Mouse (Mus musculus): Measurements from ENCODE around the gene Cdc42se1. TPM values are rescaled to one million over a fixed set of nuclear protein-coding genes. Genes with fewer than 3 reads are reported as not detected.

The Cdc42se1 gene
- total RNA-seq, 1 experiment from 2014 or later = 303 TPM

DNA sequence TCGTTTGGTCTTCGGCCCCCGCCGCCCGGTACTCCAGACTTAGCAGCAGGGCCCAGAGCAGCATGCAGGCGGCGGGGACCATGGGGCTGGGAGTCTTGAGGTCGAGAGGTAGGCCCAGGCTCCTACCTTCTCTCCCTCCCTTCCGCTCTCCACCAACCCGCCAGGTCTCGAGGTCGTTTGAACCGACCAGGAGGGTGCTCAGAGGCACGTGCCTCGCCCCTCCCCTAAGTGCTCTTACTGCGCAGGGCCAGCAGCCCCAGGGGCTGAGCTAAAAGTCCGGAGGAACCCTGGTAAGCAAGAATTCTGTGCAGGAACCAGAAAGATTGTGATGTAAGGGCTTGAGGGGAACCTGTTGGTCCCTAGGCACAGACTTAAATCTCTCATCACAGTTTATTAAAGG, 12.4 kb downstream of the Cdc42se1 start:
- no peak for ATAC-seq (ENCODE audit: extremely low read depth, insufficient number of reproducible peaks, low FRiP score, poor library complexity, severe bottlenecking)

- no peak for ATAC-seq (ENCODE audit: extremely low read depth, insufficient number of reproducible peaks, low FRiP score, poor library complexity, severe bottlenecking)
Measured at GRCm38 (mm10) chr3:95241498-95241897, 13.0 kb downstream of the Cdc42se1 start, which contains the start of gene Gm128. Gene Gm128, minus strand, starts transcription at chr3:95241598.

DNA sequence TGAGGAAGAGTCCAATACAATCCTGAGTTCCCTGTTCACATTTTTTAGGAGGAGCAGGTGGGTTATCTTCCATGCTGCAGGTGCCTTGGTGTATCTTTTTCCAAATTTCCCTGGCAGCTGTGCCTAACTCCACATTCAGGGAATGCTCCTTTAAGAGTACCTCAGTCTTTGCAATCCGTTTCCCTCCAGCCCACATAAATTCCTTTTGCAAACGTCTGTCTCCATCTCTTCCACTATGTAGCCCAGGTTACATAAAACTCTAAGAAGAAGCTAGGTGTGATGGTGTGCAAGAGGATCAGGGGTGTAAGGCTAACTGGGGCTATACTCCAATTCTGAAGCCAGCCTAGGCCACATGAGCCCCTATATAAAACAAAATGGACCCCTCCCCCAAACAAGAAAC, 14.6 kb downstream of the Cdc42se1 start:
- ATAC-seq (ENCODE audit: extremely low read depth, insufficient number of reproducible peaks, low FRiP score, poor library complexity, severe bottlenecking) = no peak

GRCm38 (mm10) chr3:95246465-95247231, 18.1 kb downstream of the Cdc42se1 start:
- no peak for ATAC-seq (ENCODE audit: extremely low read depth, insufficient number of reproducible peaks, low FRiP score, poor library complexity, severe bottlenecking)

DNA sequence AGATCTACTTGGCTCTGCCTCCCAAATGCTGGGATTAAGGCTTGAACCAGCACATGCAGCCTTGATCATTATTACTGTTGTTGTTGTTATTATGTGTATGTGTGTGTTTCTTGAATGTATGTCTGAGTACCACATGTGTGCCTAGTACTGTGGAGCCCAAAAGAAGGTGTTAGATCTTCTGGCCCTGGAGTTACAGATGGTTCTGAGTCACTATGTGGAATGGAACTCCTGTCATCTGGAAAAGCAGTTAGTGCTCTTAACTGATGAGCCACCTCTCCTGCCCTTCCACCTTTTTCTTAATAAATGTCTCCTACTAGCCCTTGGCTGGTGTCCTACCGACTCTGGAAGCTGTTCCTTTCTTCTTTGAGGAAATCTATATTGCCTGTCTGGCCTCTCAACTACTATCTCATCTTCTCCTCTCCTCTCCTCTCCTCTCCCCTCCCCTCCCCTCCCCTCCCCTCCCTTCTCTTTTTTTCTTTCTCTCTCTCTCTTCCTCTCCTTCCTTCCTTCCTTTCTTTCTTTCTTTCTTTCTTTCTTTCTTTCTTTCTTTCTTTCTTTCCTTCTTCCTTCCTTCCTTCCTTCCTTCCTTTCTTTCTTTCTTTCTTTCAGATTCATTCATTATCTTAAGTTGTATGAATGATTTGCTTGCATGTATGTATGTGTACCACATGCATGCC, 19.3 kb downstream of the Cdc42se1 start:
- no peak for ATAC-seq (ENCODE audit: extremely low read depth, insufficient number of reproducible peaks, low FRiP score, poor library complexity, severe bottlenecking)

GRCm38 (mm10) chr3:95250361-95250760, 21.8 kb downstream of the Cdc42se1 start:
- ATAC-seq (ENCODE audit: extremely low read depth, insufficient number of reproducible peaks, low FRiP score, poor library complexity, severe bottlenecking) = no peak

DNA sequence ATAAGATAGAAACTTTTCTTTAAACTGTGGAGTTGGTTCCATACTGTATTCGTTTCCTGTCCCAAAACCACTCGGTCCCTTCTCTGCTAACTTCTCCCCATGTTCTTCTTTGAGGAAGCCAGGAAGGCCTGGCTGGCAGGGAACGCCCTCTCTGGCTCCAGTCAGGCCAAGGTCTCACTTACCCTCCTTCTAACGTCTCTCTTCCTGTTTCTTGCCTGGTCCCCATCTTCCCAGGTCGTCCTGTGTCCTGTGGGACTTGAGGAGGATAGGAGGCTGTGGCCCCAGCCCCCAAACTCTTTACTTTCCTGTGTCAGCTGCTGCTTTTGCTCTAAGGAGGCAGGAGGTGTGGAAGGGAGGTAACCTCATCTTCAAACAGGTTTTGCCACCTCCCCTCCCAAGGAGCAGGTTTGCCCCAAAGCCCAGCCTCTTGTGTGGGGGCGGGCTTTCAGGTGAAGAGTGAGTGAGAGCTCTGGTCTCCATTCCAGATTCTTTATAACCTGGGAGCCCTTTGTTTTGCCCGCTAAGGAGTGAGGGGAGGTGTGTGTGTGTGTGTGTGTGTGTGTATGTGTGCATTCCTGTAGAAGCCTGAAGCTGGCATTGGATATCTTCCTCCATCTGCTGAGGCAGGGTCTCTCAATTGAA, 22.4 kb downstream of the Cdc42se1 start, which contains the start of gene Bnipl:
Gene Bnipl, minus strand, starts transcription at position 411 of the 642 bp plus-strand sequence.
- no peak for ATAC-seq (ENCODE audit: extremely low read depth, insufficient number of reproducible peaks, low FRiP score, poor library complexity, severe bottlenecking)

- no peak for ATAC-seq (ENCODE audit: extremely low read depth, insufficient number of reproducible peaks, low FRiP score, poor library complexity, severe bottlenecking)
Measured at GRCm38 (mm10) chr3:95256931-95257330, 28.4 kb downstream of the Cdc42se1 start.

GRCm38 (mm10) chr3:95261975-95262374, 33.4 kb downstream of the Cdc42se1 start:
- no peak for ATAC-seq (ENCODE audit: extremely low read depth, insufficient number of reproducible peaks, low FRiP score, poor library complexity, severe bottlenecking)

DNA sequence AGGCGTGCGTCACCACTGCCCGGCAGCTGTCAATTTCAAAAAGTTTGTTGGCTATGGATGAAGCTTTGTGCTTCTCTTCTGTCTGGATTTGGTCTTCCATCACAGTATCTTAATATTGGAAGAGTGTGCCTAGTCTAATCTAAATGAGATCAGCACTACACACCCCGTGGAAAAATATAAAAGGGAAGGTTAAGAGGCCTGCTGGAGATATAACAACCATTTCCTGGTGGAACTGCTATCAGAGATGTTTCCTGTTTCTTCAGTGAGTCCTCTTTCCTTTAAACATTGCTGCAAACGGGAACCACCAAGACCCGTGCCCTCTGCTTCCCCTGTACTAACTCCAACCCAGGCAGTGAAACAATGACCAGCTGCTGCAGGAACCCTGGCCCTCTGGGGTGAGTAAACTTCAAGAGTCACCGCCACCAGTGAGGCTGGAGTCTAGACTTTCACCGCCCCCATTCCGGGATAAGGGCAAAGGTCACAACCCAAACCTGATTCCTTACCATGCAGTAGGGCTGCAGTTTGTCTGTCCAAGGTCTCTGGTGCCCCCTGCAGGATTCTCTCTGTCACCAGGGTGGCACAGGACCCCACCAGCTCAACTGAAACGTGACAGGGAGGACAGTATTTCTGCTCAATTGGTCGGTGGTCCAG, 34.7 kb downstream of the Cdc42se1 start:
- peak; percentile 79 for ATAC-seq (ENCODE audit: extremely low read depth, insufficient number of reproducible peaks, low FRiP score, poor library complexity, severe bottlenecking)

DNA sequence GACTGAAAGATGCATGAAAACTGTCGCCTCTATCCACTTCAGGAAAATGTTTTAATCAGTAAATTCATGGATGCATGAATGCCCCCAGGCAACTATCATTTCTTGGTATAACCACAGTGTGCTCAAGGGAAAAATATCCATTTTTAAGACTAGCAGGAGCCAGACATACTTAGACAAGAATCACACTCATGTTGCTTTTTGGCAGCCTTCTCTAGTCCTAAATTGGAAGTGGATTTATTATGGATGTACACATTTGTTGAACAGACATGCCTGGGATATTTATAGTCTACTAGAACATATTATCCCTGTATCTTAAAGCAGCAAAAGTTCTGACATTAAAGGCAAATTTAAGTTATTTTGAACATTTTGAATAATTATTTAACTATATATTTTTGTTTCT, 36.2 kb downstream of the Cdc42se1 start:
- no peak for ATAC-seq (ENCODE audit: extremely low read depth, insufficient number of reproducible peaks, low FRiP score, poor library complexity, severe bottlenecking)

DNA sequence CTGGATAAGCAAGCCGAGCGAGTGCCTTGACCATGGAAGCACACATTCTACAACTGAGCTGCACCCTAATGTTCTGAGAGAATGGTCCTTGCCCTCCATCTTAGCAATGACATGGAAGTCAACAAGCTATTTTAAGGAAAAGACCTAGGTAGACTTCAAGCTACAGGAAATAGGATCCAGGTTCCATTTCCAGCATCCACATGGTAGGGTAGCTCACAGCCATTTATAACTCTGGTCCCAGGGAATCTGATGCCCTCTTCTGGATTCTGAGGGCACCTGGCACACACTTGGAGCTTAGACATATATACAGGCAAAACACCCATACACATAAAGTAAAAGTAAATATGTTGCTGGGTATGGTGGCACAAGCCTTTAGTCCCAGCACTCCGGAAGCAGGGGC, 37.5 kb downstream of the Cdc42se1 start:
- ATAC-seq (ENCODE audit: extremely low read depth, insufficient number of reproducible peaks, low FRiP score, poor library complexity, severe bottlenecking) = no peak

GRCm38 (mm10) chr3:95267855-95268254, 39.3 kb downstream of the Cdc42se1 start:
- ATAC-seq (ENCODE audit: extremely low read depth, insufficient number of reproducible peaks, low FRiP score, poor library complexity, severe bottlenecking) = no peak

DNA sequence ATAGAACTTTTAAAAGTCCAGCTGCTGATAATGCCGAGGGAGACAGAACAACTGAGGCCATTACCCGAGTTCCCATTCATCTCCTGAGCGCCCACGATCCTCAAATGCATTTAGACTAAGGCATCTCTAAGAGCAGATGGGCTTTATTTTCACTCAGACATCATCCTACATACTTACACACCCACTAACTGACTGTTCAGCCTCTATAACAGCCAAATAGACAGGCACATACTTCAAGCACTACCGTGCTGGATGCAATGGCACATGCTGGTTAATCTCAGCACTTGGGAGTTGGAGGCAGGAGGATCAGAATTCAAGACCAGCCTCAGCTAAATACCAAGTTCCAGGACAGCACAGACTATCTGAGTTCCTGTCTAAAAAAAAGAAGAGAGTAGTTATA, 41.3 kb downstream of the Cdc42se1 start:
- ATAC-seq (ENCODE audit: extremely low read depth, insufficient number of reproducible peaks, low FRiP score, poor library complexity, severe bottlenecking) = no peak

DNA sequence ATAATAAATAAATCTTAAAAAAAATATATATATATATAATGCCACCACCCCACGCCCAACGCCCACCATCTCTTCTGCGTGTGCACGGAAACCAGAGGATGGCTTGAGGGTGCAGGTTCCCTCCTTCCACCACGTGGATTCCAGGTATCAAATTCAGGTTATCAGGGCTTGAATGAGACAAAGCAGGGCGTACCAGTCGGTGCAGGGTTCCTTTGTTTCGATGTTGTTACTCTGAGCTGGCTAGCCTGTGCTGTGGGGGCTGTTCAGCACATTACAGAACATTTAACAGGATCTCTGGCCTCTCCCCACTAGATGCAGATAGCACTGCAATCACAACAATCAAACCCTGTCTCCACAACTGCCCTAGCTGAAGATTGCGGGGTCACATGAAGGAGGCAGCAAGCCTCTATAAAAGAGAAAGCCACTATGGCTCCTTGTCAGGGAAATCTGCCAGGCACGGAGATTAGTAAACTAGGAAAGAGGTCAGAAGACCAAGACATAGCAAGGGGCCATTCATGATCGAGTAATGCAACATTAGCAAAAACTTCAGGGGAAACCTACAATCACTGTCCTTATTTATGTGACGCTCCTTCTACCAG, 42.3 kb downstream of the Cdc42se1 start:
- ATAC-seq (ENCODE audit: extremely low read depth, insufficient number of reproducible peaks, low FRiP score, poor library complexity, severe bottlenecking) = no peak

- ATAC-seq (ENCODE audit: extremely low read depth, insufficient number of reproducible peaks, low FRiP score, poor library complexity, severe bottlenecking) = no peak
Measured at GRCm38 (mm10) chr3:95273471-95273870, 44.9 kb downstream of the Cdc42se1 start.

GRCm38 (mm10) chr3:95274453-95274852, 45.9 kb downstream of the Cdc42se1 start:
- ATAC-seq (ENCODE audit: extremely low read depth, insufficient number of reproducible peaks, low FRiP score, poor library complexity, severe bottlenecking) = no peak

- no peak for ATAC-seq (ENCODE audit: extremely low read depth, insufficient number of reproducible peaks, low FRiP score, poor library complexity, severe bottlenecking)
Measured at GRCm38 (mm10) chr3:95275161-95275560, 46.6 kb downstream of the Cdc42se1 start.

- no peak for ATAC-seq (ENCODE audit: extremely low read depth, insufficient number of reproducible peaks, low FRiP score, poor library complexity, severe bottlenecking)
Measured at GRCm38 (mm10) chr3:95276428-95276934, 47.9 kb downstream of the Cdc42se1 start.

Measured in neutrophil, adult 5-6 weeks (primary cell).